Mouse (Mus musculus) megakaryocyte, adult 5-6 weeks (primary cell): Measurements from ENCODE around the gene Xrra1. TPM values are rescaled to one million over a fixed set of nuclear protein-coding genes. Genes with fewer than 3 reads are reported as not detected.
"Not testable (repeated sequence)": the region's sequence is repeated elsewhere in the genome, so short reads cannot be mapped to it uniquely, and the experiment has no call there.

ENCODE experiments used
- ATAC-seq: 2 replicates; pipeline ENCODE4 v1.8.0; 2016; ENCODE audit warnings: mild to moderate bottlenecking, inconsistent platforms; ENCODE audit not compliant: poor library complexity, severe bottlenecking
- total RNA-seq, 2 experiments: library from RNA; stranded (forward) in 1 of 2; stranded (reverse) in 1 of 2; fragments of 153-499, 151-499 nt in 1 of 2; fragments of 221-1000, 200-1000 nt in 1 of 2; gene quantifications; 2 replicates each; pipeline versions ENCODE4 v1.2.3 to v1.2.4; 2015 to 2017

Xrra1 gene
- total RNA-seq, 2 experiments from 2014 or later: 0.11 TPM; not detected in 1

DNA sequence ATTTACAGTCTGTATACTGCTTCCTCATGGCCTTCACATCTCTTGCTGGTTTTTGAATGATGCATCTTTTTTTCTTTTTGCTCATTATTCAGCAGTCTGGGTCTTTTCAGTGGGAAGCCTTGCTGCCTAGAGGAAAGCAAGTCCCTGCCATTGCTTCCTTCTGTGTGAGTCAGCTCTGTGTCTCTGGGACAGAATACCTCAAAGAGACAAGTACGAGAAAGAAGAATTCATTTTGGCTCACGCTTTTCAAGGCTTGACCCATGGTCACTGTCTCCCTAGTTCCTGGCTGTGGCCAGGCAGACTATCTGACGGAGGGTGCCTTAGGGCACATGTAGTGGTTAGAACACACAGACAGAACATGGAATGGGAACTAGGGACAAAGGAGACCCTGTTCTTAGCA is 35.1 kb downstream of the Xrra1 start:
- ATAC-seq: no peak

- no peak for ATAC-seq
Observed at GRCm38 (mm10) chr7:99894478-99894877, 35.6 kb downstream of the Xrra1 start.

DNA sequence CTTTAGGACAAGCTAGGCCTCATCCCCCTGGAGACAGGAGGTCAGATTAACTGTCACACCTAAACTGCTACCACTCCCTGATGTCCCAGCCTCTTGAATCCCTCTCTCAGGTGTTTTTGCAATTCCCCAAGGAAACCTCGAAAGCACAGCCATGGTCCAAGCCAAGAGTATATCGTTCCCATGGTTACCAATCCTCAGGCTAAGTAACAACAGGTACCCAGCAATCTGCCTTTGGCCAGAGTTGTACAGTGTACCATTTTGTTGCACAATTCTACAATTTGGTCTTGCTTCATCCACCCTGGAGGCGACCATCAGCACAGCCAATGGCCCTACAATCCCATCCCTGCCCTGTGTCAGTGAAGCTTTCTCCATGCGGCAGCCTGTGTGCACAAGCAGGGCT is 38.0 kb downstream of the Xrra1 start:
- no peak for ATAC-seq

DNA sequence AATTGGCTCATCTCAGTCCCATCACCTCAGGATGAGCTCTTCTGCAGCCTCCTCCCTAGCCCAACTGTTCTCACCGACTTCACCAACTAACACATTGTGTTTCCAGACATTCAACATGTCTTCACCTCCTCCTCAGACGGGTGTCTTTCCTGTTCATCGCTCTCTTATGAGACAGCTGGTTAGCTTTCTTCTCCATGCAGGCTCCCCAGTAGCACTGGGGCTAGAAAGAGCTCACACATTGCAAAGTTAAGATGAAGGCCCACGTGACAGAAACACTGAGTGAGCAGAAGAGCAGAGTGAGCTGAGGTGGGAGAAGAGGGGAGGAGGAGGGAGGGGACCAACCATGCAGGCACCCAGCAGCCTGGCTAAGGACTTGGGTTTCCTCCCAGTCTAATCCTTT is 43.3 kb downstream of the Xrra1 start:
- ATAC-seq: no peak

DNA sequence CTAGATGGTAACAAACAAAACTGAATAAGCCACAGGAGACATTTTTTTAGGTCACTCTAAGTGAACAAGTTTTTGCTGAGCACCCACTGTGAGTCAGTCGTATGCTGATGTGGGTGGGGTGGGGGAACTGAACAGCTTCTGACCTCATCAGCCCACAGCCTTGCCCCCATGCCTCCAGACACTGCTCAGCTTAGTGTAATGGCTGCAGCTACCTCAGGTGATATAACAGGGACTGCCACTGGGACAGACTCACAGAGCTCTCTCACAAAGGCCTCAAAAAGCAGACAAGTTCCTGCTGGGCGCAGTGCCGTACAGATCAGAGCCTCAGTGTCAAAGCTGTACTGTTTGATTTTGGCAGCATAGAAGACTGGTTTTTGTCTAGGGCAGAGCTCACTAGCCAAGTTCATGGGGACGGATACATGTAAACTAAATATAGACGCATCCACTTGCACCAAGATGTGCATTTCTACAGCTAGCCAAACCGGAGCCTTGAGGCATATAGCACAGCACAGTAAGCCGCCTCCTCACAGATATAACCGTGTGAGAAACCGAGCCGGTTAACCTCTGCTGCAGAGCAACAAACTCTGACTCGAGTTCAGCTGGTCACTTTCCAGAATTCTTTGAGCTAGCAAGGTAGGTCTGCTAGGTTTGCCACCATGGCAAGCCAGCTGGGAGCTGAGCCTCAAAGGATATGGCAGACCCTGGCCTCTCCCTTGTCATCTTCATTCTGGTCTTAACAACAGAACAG is 44.2 kb downstream of the Xrra1 start:
- no peak for ATAC-seq

DNA sequence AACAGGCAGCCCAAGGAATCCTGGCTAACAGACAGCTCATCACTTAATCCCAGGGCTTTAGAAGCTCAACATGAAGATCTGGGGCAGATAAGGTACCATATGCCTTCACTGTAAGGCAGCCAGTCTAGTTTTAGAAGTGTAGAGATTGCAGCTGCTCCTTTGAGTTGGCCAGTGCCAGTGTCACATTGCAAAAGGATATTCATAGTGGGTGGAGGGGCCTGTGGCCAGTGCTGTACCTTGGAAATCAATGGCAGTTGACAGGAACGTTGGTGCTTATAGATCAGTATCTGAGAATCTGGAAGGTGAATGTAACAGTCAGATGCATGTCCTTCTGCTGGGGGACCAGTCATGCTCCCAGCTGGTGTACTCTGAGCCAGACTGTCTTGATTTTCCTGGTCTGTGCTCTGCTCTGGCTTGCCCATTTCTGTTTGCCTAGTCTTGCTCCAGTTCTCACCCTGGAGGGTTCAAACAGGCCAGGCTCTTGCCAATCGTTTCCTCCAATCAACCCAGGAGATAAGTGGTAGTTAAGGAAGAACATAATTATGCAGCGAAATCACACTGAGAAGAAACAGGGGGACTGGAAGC is 45.6 kb downstream of the Xrra1 start:
- ATAC-seq: no peak

DNA sequence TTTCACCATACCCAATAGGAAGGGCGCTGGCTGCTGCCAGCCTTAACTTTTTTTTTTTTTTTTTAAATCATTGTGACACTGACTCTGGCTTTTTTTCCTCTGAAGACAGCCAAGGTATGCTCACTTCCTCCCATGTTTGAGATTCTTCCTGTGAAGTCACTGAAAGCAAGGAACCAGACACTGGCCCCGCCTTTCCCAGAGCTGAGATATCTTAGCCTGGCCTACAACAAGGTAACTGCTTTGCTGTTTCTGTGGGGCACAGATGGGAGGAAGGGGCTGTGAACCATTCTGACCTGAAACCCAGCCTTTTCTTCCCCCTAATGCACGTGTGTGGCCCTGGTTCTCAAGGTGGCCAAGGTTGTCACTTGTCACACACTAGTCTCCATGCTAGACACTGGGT is 47.4 kb downstream of the Xrra1 start:
- no peak for ATAC-seq

GRCm38 (mm10) chr7:99907463-99907862 is 48.5 kb downstream of the Xrra1 start:
- ATAC-seq: peak; percentile 43; the same call in 1 of the 2 replicates

DNA sequence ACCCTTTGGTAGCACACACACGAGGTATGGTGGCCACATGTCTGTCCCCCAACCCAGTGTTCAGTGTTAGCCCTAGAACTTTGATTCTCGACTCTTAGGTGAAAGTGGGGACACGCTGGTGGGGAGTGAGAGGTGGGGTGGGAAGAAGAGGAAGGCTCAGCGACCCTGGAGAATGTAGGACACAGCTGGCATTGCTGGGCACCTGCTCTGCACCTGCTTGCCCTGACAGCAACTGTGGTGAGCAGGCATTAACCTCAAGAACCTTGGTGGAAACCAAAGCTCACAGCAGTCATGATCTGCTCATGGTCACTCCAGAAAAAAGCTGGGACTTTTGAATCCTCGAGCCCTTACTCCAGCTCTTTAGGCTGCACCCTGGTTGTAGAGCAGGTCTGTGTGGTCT is 52.1 kb downstream of the Xrra1 start:
- ATAC-seq: no peak

- no peak for ATAC-seq
Observed at GRCm38 (mm10) chr7:99914316-99914715, 55.4 kb downstream of the Xrra1 start.

DNA sequence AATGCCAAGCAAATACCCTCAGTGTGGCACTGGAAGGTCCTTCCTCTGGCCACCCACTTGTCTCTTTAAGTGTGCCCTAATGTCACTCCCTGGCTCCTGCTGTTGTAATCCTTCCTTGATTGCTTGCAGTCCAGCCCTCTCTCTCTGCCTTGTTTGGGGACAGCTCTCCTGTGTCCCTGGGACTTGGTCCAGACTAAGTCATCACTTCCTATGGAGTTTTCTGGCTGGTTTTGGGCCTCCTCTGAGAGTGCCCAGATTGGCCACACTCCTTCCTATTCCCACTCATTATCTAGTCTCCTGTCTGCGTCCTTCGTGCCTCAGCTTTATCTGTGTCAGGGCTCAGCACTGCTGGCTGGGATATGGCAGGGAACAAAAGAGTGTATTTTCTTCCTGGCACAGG is 56.6 kb downstream of the Xrra1 start:
- ATAC-seq: no peak

DNA sequence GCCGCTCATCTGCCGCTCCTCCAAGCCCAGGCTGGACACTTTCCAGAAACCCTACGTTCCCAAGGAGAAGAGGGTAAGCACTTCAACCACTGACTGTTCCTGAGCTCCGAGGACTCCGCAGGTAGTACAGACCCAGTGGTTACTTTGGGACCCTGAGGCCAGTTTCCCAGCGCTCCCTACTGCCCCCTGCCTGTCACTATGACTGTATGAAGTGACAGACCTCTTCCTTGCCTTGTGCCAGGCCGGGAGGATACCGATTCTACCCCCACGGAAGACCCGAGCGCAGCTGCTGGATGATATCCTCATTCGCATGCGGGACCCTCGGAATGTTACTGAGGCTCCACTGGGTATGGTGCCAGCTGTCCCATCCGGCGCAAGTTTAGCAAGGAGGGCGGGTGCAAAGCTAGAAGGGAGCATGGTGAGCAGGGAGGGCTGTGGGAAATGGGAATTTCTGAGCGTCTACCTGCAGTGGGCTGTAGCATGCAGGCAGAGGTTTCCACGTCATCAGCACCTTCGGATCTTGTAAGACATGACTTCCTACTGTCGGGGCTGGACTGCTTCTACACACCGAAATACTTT is 57.9 kb downstream of the Xrra1 start:
- ATAC-seq: peak; percentile 43; the same call in 1 of the 2 replicates

DNA sequence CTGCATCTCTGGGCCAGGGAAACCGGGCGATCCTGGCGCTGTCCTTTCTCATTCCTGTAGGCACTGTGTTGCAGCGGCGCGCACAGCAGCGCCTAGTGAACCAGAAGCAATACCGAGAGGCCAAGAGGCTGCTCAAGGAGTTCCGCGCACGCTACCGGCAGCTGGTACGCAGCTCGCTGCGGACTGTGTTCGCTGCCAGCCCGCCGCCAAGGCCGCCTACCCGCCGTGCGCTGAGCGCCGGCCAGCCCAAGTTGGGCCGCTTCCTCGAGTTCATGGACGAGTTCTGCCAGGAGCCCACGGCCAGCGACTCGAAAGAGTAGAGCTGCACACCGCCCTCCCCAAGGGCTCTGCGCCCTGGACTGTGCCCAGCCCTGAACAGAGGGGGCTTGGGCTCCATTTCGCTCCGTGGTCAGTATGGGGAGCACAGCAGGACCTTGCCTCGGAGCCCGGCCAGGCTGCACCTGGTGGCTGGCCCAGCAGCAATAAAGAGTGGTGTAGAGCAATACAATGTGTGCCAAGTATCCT is 58.5 kb downstream of the Xrra1 start:
- 0 out of 2 replicates have a peak, but pooled peaks have one; percentile 18 for ATAC-seq

GRCm38 (mm10) chr7:99919164-99919563 is 60.2 kb downstream of the Xrra1 start:
- ATAC-seq: no peak

DNA sequence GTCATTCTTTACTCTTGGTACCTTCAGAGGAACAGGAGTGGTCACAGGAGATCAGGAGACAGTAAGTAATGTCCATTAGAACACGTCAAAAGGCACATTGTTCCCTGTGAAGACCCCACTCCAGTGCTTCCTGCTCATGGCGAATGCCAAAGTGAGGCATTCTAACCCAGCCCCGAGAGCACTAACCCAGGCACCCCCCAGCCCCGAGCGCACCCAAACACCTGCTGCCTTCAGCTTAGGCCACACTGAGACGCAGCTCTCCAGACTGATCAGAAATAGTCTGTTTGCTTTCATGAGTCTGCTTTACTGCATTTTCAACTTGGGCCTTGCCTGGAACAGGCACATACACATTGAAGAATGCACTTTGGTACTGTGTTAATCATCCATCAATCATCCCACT is 61.1 kb downstream of the Xrra1 start:
- no peak for ATAC-seq

GRCm38 (mm10) chr7:99920416-99920815 is 61.5 kb downstream of the Xrra1 start:
- ATAC-seq: no peak

- ATAC-seq: peak; percentile 43; the same call in 1 of the 2 replicates
Observed at GRCm38 (mm10) chr7:99926916-99927714, 68.2 kb downstream of the Xrra1 start.

DNA sequence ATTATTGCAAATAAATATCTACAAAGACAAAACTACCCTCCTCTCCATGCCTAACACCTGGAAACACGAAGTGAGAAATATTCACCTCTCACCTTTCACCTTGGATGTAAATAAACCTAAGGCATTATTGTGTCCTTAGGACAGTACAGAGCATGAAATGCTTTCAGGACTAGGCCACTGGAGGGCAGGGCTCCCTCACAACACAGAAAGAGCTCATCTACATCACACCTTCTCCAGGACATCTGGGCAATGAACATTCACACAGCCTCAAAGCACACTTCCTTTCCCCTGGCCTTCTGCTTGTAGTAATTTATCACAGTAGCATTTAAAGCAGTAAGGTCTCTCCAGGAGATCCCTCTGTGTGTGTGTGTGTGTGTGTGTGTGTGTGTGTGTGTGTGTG is 76.8 kb downstream of the Xrra1 start:
- ATAC-seq: no peak

DNA sequence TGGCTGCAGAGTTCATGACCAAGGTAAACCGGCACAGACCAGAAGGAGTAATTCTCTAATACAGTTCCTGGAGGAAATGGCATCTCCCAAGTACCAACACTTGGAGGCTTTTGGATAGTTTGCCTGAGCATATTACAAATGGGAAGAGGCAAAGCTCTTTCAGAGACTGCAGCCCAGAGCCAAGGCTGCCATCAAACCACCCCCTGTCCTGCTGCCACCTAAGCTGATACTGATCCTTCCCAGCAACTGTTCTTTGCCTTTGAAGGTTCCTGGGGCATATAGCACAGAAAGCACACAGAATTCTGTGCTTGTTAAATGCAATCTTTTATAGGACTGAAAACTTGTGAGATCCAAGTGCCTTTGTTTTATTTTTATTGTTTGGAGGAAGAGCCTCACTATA is 81.8 kb downstream of the Xrra1 start:
- ATAC-seq: no peak

- no peak for ATAC-seq
Observed at GRCm38 (mm10) chr7:99944520-99944919, 85.6 kb downstream of the Xrra1 start.

GRCm38 (mm10) chr7:99945012-99945411 is 86.1 kb downstream of the Xrra1 start:
- ATAC-seq: not testable (repeated sequence)
